Mouse (Mus musculus): ENCODE measurements around the gene Gpr171. TPM values are rescaled to one million over a fixed set of nuclear protein-coding genes. Genes with fewer than 3 reads are reported as not detected.

The Gpr171 gene
- 0.07 TPM in 2 replicates for polyA plus RNA-seq (2012; rRNA removed)

GRCm38 (mm10) chr3:59101218-59101986 is at the start of gene Gpr171:
Gene Gpr171 (minus strand): TSS chr3:59101821.

Other genes with a start within 250 kb of the Gpr171 start
- gene Clrn1, start 216.5 kb downstream of the Gpr171 start, polyA plus RNA-seq (2012; rRNA removed), result not detected in 2 replicates
- gene Med12l, start 96.0 kb downstream of the Gpr171 start, polyA plus RNA-seq (2012; rRNA removed), result 3.1 and 3.3 TPM in 2 replicates
- gene P2ry14, start 51.8 kb upstream of the Gpr171 start, polyA plus RNA-seq (2012; rRNA removed), result 5.9 and 8.1 TPM in 2 replicates
- not detected in 2 replicates for gene Gpr87, start 93.3 kb upstream of the Gpr171 start, polyA plus RNA-seq (2012; rRNA removed)
- 0.52 and 0.78 TPM in 2 replicates for gene P2ry13, start 109.1 kb upstream of the Gpr171 start, polyA plus RNA-seq (2012; rRNA removed)
- 1.6 and 1.7 TPM in 2 replicates for gene P2ry12, start 161.1 kb upstream of the Gpr171 start, polyA plus RNA-seq (2012; rRNA removed)
- 2.5 and 2.9 TPM in 2 replicates for gene Igsf10, start 242.6 kb upstream of the Gpr171 start, polyA plus RNA-seq (2012; rRNA removed)